Mouse (Mus musculus): ENCODE measurements at regions not wholly inside any gene's neighbourhood (a gene's known extent, or its start where the extent isn't known, plus 50 kb on each side); places are given as distances from the start of the nearest gene placed in this dataset.

DNA sequence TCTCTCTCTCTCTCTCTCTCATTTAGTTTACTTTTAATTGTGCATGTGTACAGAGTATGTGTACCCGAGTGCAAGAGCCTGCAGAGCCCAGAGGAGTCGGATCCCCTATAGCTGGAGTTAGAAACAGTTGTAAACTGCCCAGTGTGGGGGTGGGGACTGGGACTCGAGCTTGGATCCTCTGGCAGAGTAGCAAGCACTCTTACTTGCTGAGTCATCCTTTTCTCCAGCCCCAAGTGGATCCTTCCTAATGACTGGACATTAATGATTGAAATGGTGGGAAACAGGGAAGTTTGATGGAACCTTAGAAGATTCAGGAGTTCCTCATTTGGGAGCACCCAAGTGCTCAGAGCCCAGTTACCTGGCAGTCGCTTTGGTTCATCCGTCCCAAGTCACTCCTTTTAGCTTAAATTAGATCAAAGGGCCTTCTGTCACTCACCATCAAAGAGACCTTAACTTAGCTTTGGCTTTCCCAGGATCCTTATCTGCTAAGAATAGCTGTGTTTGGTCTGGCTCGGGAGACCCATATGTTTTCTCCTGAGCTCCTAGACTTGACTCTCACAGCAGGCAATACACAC lies 170.3 kb upstream of the Jmjd1c start:
- no peak for TF ChIP-seq CTCF (conservative IDR thresholded peaks at IDR 0.05; ENCODE audit: low read length)
- TF ChIP-seq POU5F1 (IDR thresholded peaks at IDR 0.05; ENCODE audit: borderline replicate concordance, low read length), result no peak
